Mouse (Mus musculus): Measurements from ENCODE around the gene Ltbp2. TPM values are rescaled to one million over a fixed set of nuclear protein-coding genes. Genes with fewer than 3 reads are reported as not detected.

Ltbp2 gene
- polyA plus RNA-seq, 1 experiment from 2014 or later = 0.04 TPM

DNA sequence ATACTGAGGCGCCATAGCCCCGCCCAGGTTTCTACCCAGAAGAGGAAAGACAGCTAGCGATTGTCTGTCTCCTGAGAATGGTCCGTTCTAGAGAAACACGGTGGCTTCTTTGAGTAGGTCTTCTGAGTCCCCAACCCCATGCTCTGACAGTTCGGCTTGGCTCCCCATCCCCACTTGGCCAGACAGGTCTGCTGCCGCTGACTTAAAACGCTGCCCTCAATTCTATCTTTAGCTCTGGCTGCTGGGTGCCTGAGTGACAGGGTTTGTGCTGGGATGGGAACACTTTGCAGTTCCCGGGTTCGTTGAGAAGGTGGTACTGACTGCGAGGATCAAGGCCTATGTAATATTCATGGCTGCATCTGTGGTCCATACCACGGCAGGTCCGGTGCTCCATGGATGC, 143.0 kb downstream of the Ltbp2 start:
- DNase-seq (ENCODE audit: low spot score) (no peak), ATAC-seq (replicated peaks; ENCODE audit: insufficient number of reproducible peaks, low FRiP score, low TSS enrichment, low read depth) (no peak)
- no peaks in the 10 kb centered on the region for H3K36me3 ChIP-seq (replicated peaks; ENCODE audit: control insufficient read depth, insufficient read depth, low read depth, low read length)
- WGBS = 68% methylated on average over 13 of the region's 13 CpGs
- H3K4me3 ChIP-seq (ENCODE audit: low read depth, low read length) = no peak overlapping the region
- H3K4me1 ChIP-seq (ENCODE audit: control insufficient read depth, insufficient read depth, low read length) = no peaks in the 10 kb centered on the region
- H3K27me3 ChIP-seq (ENCODE audit: control insufficient read depth, insufficient read depth, low read length) = no peaks in the 10 kb centered on the region
- H3K27ac ChIP-seq (replicated peaks; ENCODE audit: low read depth, low read length) = no peak overlapping the region
- no peak overlapping the region for H3K4me2 ChIP-seq (ENCODE audit: low read depth, low read length)
- no peak overlapping the region for H3K9ac ChIP-seq (replicated peaks; ENCODE audit: low read length)
- no peaks in the 10 kb centered on the region for H3K9me3 ChIP-seq (replicated peaks; ENCODE audit: control insufficient read depth, low read length)

Other genes with a start within 250 kb of the Ltbp2 start
- gene Vrtn, start 235.5 kb downstream of the Ltbp2 start, polyA plus RNA-seq (2014; fragmentation: Nextera tagmentation; extraction: Ambion mirVana) = not detected in 2 replicates
- gene Syndig1l, start 177.7 kb downstream of the Ltbp2 start, polyA plus RNA-seq (2014; fragmentation: Nextera tagmentation; extraction: Ambion mirVana) = not detected in 2 replicates
- gene Npc2, start 103.4 kb downstream of the Ltbp2 start, polyA plus RNA-seq (2014; fragmentation: Nextera tagmentation; extraction: Ambion mirVana) = 72.6 and 73.9 TPM in 2 replicates
- 128 and 136 TPM in 2 replicates for gene Isca2, start 103.3 kb downstream of the Ltbp2 start, polyA plus RNA-seq (2014; fragmentation: Nextera tagmentation; extraction: Ambion mirVana)
- gene Fcf1, start 94.4 kb upstream of the Ltbp2 start, polyA plus RNA-seq (2014; fragmentation: Nextera tagmentation; extraction: Ambion mirVana) = 163 and 169 TPM in 2 replicates
- gene Arel1, start 94.4 kb upstream of the Ltbp2 start, polyA plus RNA-seq (2014; fragmentation: Nextera tagmentation; extraction: Ambion mirVana) = 19.9 and 21.1 TPM in 2 replicates
- 44.8 and 45.3 TPM in 2 replicates for gene Ylpm1, start 119.8 kb upstream of the Ltbp2 start, polyA plus RNA-seq (2014; fragmentation: Nextera tagmentation; extraction: Ambion mirVana)
- 2.9 TPM in 2 replicates for gene Prox2, start 234.2 kb upstream of the Ltbp2 start, polyA plus RNA-seq (2014; fragmentation: Nextera tagmentation; extraction: Ambion mirVana)
- gene Dlst, start 234.3 kb upstream of the Ltbp2 start, polyA plus RNA-seq (2014; fragmentation: Nextera tagmentation; extraction: Ambion mirVana) = 91.2 and 102 TPM in 2 replicates

Measured in embryonic facial prominence, embryonic 11.5 days (tissue).